Mouse (Mus musculus): Measurements from ENCODE around the gene Med19. TPM values are rescaled to one million over a fixed set of nuclear protein-coding genes. Genes with fewer than 3 reads are reported as not detected.

Gene Med19
- total RNA-seq, 2 experiments from 2014 or later = 21.4 to 40.2 TPM

Other genes with a start within 250 kb of the Med19 start
- gene Tfpi, start 201.6 kb upstream of the Med19 start, total RNA-seq (2015) = 68.1 and 70.0 TPM in 2 replicates
- gene Tfpi, start 201.6 kb upstream of the Med19 start, total RNA-seq (2017) = 56.1 and 62.7 TPM in 2 replicates
- gene Ctnnd1, start 27.6 kb upstream of the Med19 start, total RNA-seq (2015) = 21.2 and 26.8 TPM in 2 replicates
- gene Ctnnd1, start 27.6 kb upstream of the Med19 start, total RNA-seq (2017) = 18.4 and 27.5 TPM in 2 replicates
- gene Btbd18, start 19.3 kb upstream of the Med19 start, total RNA-seq (2015) = not detected in 2 replicates
- gene Btbd18, start 19.3 kb upstream of the Med19 start, total RNA-seq (2017) = not detected in 2 replicates
- 251 and 263 TPM in 2 replicates for gene Selenoh, start 7.6 kb upstream of the Med19 start, total RNA-seq (2015)
- gene Selenoh, start 7.6 kb upstream of the Med19 start, total RNA-seq (2017) = 122 and 127 TPM in 2 replicates
- gene Gm28635, start 361 bp upstream of the Med19 start, total RNA-seq (2015) = not detected in 2 replicates
- gene Gm28635, start 361 bp upstream of the Med19 start, total RNA-seq (2017) = 0.44 TPM in 1 of 2 replicates, not detected in the other
- gene Tmx2, start 738 bp downstream of the Med19 start, total RNA-seq (2015) = 75.6 and 78.6 TPM in 2 replicates
- 48.1 and 51.0 TPM in 2 replicates for gene Tmx2, start 738 bp downstream of the Med19 start, total RNA-seq (2017)
- 44.0 and 46.1 TPM in 2 replicates for gene Zdhhc5, start 36.8 kb downstream of the Med19 start, total RNA-seq (2015)
- gene Zdhhc5, start 36.8 kb downstream of the Med19 start, total RNA-seq (2017) = 29.1 and 30.6 TPM in 2 replicates
- 42.5 and 44.7 TPM in 2 replicates for gene Clp1, start 48.9 kb downstream of the Med19 start, total RNA-seq (2015)
- 37.3 and 43.5 TPM in 2 replicates for gene Clp1, start 48.9 kb downstream of the Med19 start, total RNA-seq (2017)
- 0.07 and 0.12 TPM in 2 replicates for gene Ypel4, start 55.7 kb downstream of the Med19 start, total RNA-seq (2015)
- gene Ypel4, start 55.7 kb downstream of the Med19 start, total RNA-seq (2017) = 0.27 TPM in 1 of 2 replicates, not detected in the other
- 0.39 TPM in 1 of 2 replicates, not detected in the other for gene Gm19426, start 65.3 kb downstream of the Med19 start, total RNA-seq (2015)
- gene Gm19426, start 65.3 kb downstream of the Med19 start, total RNA-seq (2017) = not detected in 2 replicates
- gene Serping1, start 97.0 kb downstream of the Med19 start, total RNA-seq (2015) = 0.22 TPM in 1 of 2 replicates, not detected in the other
- gene Serping1, start 97.0 kb downstream of the Med19 start, total RNA-seq (2017) = not detected in 2 replicates
- gene Ube2l6, start 120.4 kb downstream of the Med19 start, total RNA-seq (2015) = 9.6 and 11.2 TPM in 2 replicates
- 8.5 and 12.7 TPM in 2 replicates for gene Ube2l6, start 120.4 kb downstream of the Med19 start, total RNA-seq (2017)
- not detected in 2 replicates for gene Smtnl1, start 144.2 kb downstream of the Med19 start, total RNA-seq (2015)
- gene Smtnl1, start 144.2 kb downstream of the Med19 start, total RNA-seq (2017) = 0.24 TPM in 1 of 2 replicates, not detected in the other
- 40.2 and 55.6 TPM in 2 replicates for gene Timm10, start 148.6 kb downstream of the Med19 start, total RNA-seq (2015)
- 39.6 and 46.2 TPM in 2 replicates for gene Timm10, start 148.6 kb downstream of the Med19 start, total RNA-seq (2017)
- 25.7 and 33.4 TPM in 2 replicates for gene Slc43a1, start 160.4 kb downstream of the Med19 start, total RNA-seq (2015)
- gene Slc43a1, start 160.4 kb downstream of the Med19 start, total RNA-seq (2017) = 14.2 and 15.0 TPM in 2 replicates
- not detected in 2 replicates for gene Rtn4rl2, start 208.3 kb downstream of the Med19 start, total RNA-seq (2015)
- gene Rtn4rl2, start 208.3 kb downstream of the Med19 start, total RNA-seq (2017) = not detected in 2 replicates

Data from megakaryocyte progenitor cell, adult 5-6 weeks (primary cell).